Mouse (Mus musculus): ENCODE measurements around the gene Vmn2r73.
"Not testable (repeated sequence)": the region's sequence is repeated elsewhere in the genome, so short reads cannot be mapped to it uniquely, and the experiment has no call there.

The Vmn2r73 gene

GRCm38 (mm10) chr7:85876166-85876565, at the start of gene Vmn2r73:
Gene Vmn2r73, minus strand, starts transcription at chr7:85876266.
- DNase-seq (ENCODE audit: low read depth), result no peak

DNA sequence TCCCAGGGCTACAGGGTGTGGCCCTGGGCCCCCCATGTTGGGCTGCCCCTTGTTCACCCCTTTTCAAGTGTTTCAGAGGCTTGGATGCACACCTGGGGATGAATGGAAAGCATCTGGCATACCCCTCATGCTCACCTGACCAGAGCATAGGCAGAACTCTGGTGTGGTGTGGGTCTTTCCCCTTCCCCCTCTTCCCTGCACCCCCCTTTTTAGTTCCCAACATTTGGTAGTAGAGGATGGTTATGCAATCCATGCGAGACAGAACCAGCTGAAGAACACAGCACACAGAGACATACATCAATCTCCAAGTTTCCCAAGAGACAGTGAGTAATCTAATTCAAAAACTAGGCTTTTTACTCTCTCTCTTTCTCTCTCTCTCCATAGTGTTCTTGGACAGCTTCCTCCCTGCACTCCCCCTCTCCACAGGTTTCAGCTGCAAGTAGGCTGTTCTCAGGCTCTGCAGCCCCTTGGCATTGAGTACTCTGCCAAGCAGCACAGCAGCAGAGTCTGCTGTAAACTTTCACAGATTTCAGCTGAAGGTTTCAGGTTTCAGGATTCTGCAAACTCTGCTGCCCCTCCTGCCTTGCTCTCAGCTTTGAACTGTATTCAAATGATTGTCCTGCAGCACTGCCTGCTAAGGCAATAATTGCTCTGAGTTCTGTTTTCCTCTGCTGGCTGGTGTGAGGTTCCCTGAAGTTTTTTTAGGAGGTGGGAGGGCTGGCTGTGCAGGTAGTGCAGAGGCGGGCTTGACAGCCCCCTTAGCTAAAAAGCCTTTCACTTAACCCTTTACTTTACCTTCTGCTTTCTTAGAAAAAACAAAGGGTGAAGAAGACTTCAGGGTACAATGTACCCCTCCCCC, 35.7 kb downstream of the Vmn2r73 start:
- DNase-seq (ENCODE audit: low read depth), result no peak

GRCm38 (mm10) chr7:85818092-85818491, 58.0 kb downstream of the Vmn2r73 start:
- DNase-seq (ENCODE audit: low read depth), result not testable (repeated sequence)
